Mouse (Mus musculus) lung, adult 2 months (tissue): ENCODE data around the gene Olig3.

Experiments used
- CTCF ChIP-seq: fragments of 200-500 bp; IDR thresholded peaks from 2 replicates; pipeline ENCODE4 v1.5.1; 2011; ENCODE audit warnings: mild to moderate bottlenecking, low read length, control low read depth; ENCODE audit not compliant: insufficient read depth
- POLR2A ChIP-seq: fragments of 200-500 bp; IDR thresholded peaks from 2 replicates; pipeline ENCODE4 v1.6.1; 2011; ENCODE audit warnings: low read depth, mild to moderate bottlenecking, control low read depth, low read length, borderline replicate concordance; ENCODE audit errors: extremely low read depth

DNA sequence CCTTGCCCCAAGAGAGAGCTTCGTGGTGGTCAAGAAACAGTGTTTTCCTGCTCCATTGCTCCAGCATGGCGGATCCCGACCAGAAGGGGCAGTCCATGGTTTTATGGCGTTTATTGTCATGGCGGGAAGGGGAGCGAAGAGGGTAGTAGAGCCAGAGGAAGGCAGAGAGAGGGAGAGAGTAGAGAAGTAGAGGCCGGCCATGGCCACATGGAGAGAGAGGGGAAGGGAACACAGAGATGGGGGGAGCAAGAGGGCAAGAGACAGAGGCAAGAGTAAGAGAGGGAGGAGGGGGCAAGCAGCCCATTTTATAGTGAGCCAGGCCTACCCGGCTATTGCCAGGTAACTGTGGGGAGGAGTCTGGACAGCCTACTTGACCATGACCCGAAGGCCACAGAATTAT, 12.8 kb downstream of the Olig3 start:
- TF ChIP-seq POLR2A (no peak), CTCF (no peak)
